Mouse (Mus musculus): ENCODE data around the gene Snrnp35.
A peak's percentile ranks its signal among the peaks of the same experiment; 100 is the strongest.

DNA sequence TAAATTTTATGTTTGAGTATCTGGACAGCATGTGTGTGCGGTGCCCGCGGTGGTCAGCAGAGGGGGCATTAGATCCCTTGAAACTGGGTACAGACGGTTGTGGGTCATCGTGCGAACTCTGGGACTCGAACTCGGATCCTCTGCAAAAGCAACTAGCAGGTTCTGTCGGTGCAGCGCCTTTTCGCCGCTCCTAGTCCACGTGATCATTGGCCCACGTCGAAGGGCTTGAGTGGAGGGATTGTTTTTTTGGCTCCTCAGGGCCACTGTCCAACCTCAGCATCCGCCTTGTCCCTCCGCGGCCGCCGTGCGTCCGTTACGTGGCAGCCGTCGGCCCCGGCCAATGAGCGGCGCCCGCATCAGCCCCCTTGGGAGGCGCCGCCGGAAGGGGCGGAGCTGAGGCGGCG is 57.5 kb downstream of the Snrnp35 start, which contains the start of gene Tmed2:
- TF ChIP-seq CTCF (IDR thresholded peaks at IDR 0.05; ENCODE audit: borderline replicate concordance, control insufficient read depth, extremely low read depth, insufficient read depth, low read length, poor library complexity), result 0 out of 2 replicates have a peak, but pooled peaks have one; percentile 20
- TF ChIP-seq POLR2A (IDR thresholded peaks at IDR 0.05; ENCODE audit: control insufficient read depth, extremely low read depth, insufficient read depth, low read length, poor library complexity), result 0 out of 2 replicates have a peak, but pooled peaks have one; percentile 10

Measured in thymus, adult 2 months (tissue).